Mouse (Mus musculus) small intestine, adult 2 months (tissue): Measurements from ENCODE around the gene Ankra2. TPM values are rescaled to one million over a fixed set of nuclear protein-coding genes. Genes with fewer than 3 reads are reported as not detected.

Source experiments
- H3K27ac ChIP-seq: fragments of 200-500 bp; 2 replicates; pipeline ENCODE4 v1.5.1; 2012; ENCODE audit warnings: low read depth, low read length, control low read depth, inconsistent platforms; ENCODE audit not compliant: insufficient read depth
- H3K27me3 ChIP-seq: fragments of 200-500 bp; 2 replicates; pipeline ENCODE4 v1.6.1; 2012; ENCODE audit warnings: mild to moderate bottlenecking, moderate library complexity, low read length, inconsistent platforms; ENCODE audit not compliant: control insufficient read depth, insufficient read depth
- H3K36me3 ChIP-seq: fragments of 200-500 bp; 2 replicates; pipeline ENCODE4 v1.6.1; 2012; ENCODE audit warnings: mild to moderate bottlenecking, low read length, control low read depth, inconsistent platforms; ENCODE audit not compliant: control insufficient read depth, insufficient read depth
- H3K4me1 ChIP-seq: fragments of 200-500 bp; 2 replicates; pipeline ENCODE4 v1.6.1; 2012; ENCODE audit warnings: low read length, inconsistent platforms, mixed read lengths; ENCODE audit not compliant: control insufficient read depth, insufficient read depth, insufficient read length
- H3K4me3 ChIP-seq: fragments of 200-500 bp; 2 replicates; pipeline ENCODE4 v1.5.1; 2012; ENCODE audit warnings: low read depth, mild to moderate bottlenecking, control low read depth, inconsistent platforms, low read length, moderate library complexity
- CTCF ChIP-seq: fragments of 200-500 bp; IDR thresholded peaks from 2 replicates; pipeline ENCODE4 v1.5.1; 2012; ENCODE audit warnings: low read depth, mild to moderate bottlenecking, control low read depth, inconsistent platforms, low read length, moderate library complexity, mixed read lengths; ENCODE audit not compliant: insufficient replicate concordance, insufficient read length; ENCODE audit errors: extremely low read depth
- POLR2A ChIP-seq: fragments of 200-500 bp; IDR thresholded peaks from 2 replicates; pipeline ENCODE4 v1.6.1; 2012; ENCODE audit warnings: low read depth, mild to moderate bottlenecking, control low read depth, inconsistent platforms, low read length, moderate library complexity
- WGBS: fragments of 180-500 bp; shearing (Covaris S2); methylation state at CpG from one replicate; pipeline ENCODE4 v1.1.7; 2018; 5-methylcytosine and 5-hydroxymethylcytosine counted together
- polyA plus RNA-seq: library from polyadenylated mRNA; depleted of rRNA; stranded (reverse); fragments of >200 nt; gene quantifications from 2 replicates; pipeline ENCODE4 v1.2.3, GENCODE M21; 2012

Gene Ankra2
- polyA plus RNA-seq, 1 experiment, result 6.4 TPM

DNA sequence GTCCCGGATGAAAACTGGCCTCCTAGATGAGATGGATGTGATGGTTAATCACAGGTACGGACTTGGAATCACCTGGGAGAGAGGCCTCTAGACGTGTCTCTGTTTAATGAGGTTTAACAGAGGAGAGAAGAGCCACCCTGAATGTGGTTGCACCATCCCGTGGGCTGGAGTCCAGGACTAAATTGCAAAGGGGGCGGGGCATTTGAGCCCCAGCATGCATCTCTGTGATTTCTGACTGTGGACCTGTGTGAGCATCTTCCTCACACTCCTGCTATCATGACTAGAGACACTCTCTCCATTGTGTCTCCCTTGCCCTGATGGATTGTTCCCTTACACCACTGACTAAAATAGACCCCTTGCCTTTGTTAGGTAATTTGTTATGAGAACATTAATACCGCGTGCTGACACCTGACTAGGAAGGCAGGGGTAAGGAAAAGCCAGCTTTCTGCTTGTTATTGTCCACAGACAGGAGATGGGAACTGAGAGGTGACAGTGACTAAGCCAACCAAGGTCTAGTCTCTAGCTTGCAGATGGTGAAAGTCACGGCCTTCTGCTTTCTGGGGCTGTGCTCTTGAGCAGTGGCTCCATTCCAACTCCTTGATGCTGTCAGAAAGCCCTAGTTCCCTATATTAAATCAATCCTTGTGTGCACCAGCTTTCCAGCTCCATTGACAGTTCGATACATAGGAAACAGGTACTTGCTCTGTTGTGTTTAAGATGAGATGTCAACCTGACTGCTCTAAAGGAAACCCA, 21.2 kb upstream of the Ankra2 start:
- 60% methylated on average over 9 of the region's 9 CpGs for WGBS
- Histone ChIP-seq H3K36me3 (no peaks in the 10 kb centered on the region; the same call in 1 of the 2 replicates), H3K27me3 (no peaks in the 10 kb centered on the region), H3K4me1 (no peaks in the 10 kb centered on the region), H3K4me3 (no peak overlapping the region), H3K27ac (no peak overlapping the region)
- TF ChIP-seq CTCF, result no peak
- TF ChIP-seq POLR2A, result no peak

DNA sequence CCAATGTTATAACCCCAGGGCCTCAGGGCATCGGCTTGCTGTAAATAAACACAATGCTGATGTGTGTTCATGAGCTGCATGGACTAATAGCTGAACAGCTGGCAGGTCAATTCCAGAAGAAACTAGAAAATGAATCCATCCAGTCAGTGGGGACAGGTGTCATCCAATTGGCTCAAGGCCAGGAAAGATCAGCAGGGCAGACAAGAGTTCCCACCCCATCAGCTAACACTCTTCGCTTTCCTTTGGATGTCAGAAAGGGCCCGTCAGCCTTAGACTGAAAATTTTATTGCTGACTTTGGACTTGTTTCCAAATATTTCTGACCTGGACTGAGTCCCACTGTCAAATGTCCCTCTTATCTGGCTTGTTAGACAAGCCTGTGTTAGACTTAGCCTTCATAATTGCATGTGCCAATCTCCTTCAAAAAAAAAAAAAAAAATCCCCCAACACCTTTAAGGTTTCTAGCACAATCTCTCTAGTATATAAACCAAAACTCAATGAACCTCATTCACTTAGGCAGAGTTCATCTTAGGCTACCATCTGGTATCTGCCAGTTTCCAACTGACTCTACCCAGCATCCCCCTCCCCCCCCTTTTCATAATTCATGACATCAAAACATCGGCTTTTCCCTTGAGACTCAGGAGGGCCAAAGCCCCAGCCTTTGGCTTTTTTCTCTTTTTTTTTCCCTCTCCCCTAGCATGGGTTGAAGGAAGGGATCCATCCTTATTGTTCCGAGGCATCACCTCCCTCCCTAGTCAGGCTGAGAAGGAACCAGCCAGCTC, 18.1 kb upstream of the Ankra2 start:
- H3K36me3 ChIP-seq, result peaks cover 21% of the 10 kb centered on the region
- no peaks in the 10 kb centered on the region for H3K4me1 ChIP-seq
- WGBS, result 45% methylated on average over 5 of the region's 5 CpGs
- no peaks in the 10 kb centered on the region for H3K27me3 ChIP-seq
- H3K4me3 ChIP-seq, result no peak overlapping the region
- TF ChIP-seq POLR2A (no peak), CTCF (no peak)
- no peak overlapping the region for H3K27ac ChIP-seq

DNA sequence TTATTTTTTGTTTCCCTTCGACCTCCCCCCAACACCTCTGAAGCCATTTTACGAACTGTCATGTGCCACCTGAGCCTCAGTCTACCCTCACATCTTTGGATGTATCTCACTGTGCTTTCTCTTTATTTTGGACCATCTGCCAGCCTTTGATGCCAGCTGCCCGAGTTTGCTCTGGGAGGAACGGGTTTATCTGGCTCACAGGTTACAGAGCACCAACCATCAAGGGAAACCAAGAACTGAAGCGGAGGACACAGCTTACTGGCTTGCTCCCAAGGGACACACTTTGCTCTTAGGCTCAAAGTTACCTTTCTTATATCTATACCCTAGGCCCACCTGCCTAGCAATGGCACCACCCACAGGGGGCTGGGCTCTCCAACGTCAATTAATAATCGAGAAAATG, 17.5 kb upstream of the Ankra2 start:
- Histone ChIP-seq H3K36me3 (peaks cover 27% of the 10 kb centered on the region), H3K27ac (no peak overlapping the region), H3K4me3 (no peak overlapping the region), H3K27me3 (no peaks in the 10 kb centered on the region), H3K4me1 (no peaks in the 10 kb centered on the region)
- no peak for TF ChIP-seq CTCF
- TF ChIP-seq POLR2A, result no peak
- WGBS, result 32% methylated on average over 7 of the region's 7 CpGs

DNA sequence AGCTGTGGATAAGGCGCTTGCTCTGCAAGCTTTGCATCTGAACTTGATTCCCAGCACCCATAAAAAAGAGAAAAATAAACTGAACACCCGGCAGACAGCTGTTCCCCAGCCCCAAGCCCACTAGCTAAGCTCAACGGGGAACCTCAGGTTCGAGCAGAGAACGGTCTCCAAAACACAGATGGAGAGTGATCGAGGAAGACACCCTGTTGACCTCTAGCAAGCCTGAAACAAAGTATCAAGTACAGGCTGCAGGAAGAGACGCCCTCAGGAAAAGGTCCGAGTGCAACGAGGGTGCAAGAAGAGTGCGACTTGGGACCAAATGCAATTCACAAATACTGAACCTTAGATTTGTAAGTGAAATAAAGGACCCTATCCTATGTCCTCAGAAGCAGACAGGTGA, 13.3 kb upstream of the Ankra2 start:
- Histone ChIP-seq H3K4me1 (no peaks in the 10 kb centered on the region), H3K4me3 (no peak overlapping the region), H3K27me3 (no peaks in the 10 kb centered on the region), H3K36me3 (peaks cover 49% of the 10 kb centered on the region), H3K27ac (no peak overlapping the region)
- WGBS, result 91% methylated on average over 10 of the region's 10 CpGs
- TF ChIP-seq POLR2A (no peak), CTCF (no peak)

GRCm38 (mm10) chr13:98254921-98255320, 8.0 kb upstream of the Ankra2 start:
- peaks cover 58% of the 10 kb centered on the region for H3K36me3 ChIP-seq
- no peak overlapping the region for H3K4me3 ChIP-seq
- TF ChIP-seq CTCF, result no peak
- TF ChIP-seq POLR2A, result no peak
- no peaks in the 10 kb centered on the region for H3K4me1 ChIP-seq
- no peak overlapping the region for H3K27ac ChIP-seq
- H3K27me3 ChIP-seq, result no peaks in the 10 kb centered on the region
- 82% methylated on average over 9 of the region's 9 CpGs for WGBS

- H3K27me3 ChIP-seq, result no peaks in the 10 kb centered on the region
- H3K4me3 ChIP-seq, result peak overlapping the region; percentile 96
- peaks cover 19% of the 10 kb centered on the region for H3K36me3 ChIP-seq
- H3K27ac ChIP-seq, result peak overlapping the region; percentile 91
- no peaks in the 10 kb centered on the region for H3K4me1 ChIP-seq
- 1% methylated on average over 16 of the region's 16 CpGs for WGBS
- no peak for TF ChIP-seq POLR2A
Observed at GRCm38 (mm10) chr13:98263458-98263987, 649 bp downstream of the Ankra2 start.

GRCm38 (mm10) chr13:98264111-98264510, 1.2 kb downstream of the Ankra2 start:
- H3K4me3 ChIP-seq, result no peak overlapping the region
- no peaks in the 10 kb centered on the region for H3K4me1 ChIP-seq
- TF ChIP-seq CTCF (no peak), POLR2A (no peak)
- no peak overlapping the region for H3K27ac ChIP-seq
- H3K36me3 ChIP-seq, result peaks cover 20% of the 10 kb centered on the region
- WGBS, result 23% methylated on average over 5 of the region's 5 CpGs
- no peaks in the 10 kb centered on the region for H3K27me3 ChIP-seq
